Mouse (Mus musculus) liver, embryonic 14.5 days (tissue): Measurements from ENCODE around the gene Nadk2.

Source experiments
- CTCF ChIP-seq: IDR thresholded peaks from 2 replicates; pipeline ENCODE4 v1.5.1; 2016; ENCODE audit warnings: antibody characterized with exemption, low read depth, control low read depth
- EP300 ChIP-seq: IDR thresholded peaks from 2 replicates; pipeline ENCODE4 v1.6.1; 2016; ENCODE audit warnings: antibody characterized with exemption, low read depth

- TF ChIP-seq CTCF (no peak), EP300 (no peak)
Measured at GRCm38 (mm10) chr15:9122989-9123388, 51.9 kb downstream of the Nadk2 start.
